Mouse (Mus musculus) CH12.LX (cell line): ENCODE measurements at regions not wholly inside any gene's neighbourhood (a gene's known extent, or its start where the extent isn't known, plus 50 kb on each side); places are given as distances from the start of the nearest gene placed in this dataset.

ENCODE experiments used
- CTCF ChIP-seq, 2 experiments: IDR thresholded peaks in 1 of 2; conservative IDR thresholded peaks in 1 of 2; 2 replicates each; pipeline ENCODE4 v1.5.1; 2011 to 2012; ENCODE audit warnings: low read depth in 2 of 2, low read length in 2 of 2, improper control_type of control experiment in 1 of 2, inconsistent platforms in 1 of 2, mild to moderate bottlenecking in 1 of 2, moderate library complexity in 1 of 2
- HCFC1 ChIP-seq: IDR thresholded peaks from 2 replicates; pipeline ENCODE4 v1.6.1; 2012; ENCODE audit warnings: low read depth, mild to moderate bottlenecking, inconsistent platforms, low read length, improper control_type of control experiment
- NRF1 ChIP-seq: IDR thresholded peaks from 2 replicates; pipeline ENCODE4 v1.6.1; 2014; ENCODE audit warnings: low read depth, mild to moderate bottlenecking, inconsistent platforms, low read length, improper control_type of control experiment, moderate library complexity
- RAD21 ChIP-seq: IDR thresholded peaks from 2 replicates; pipeline ENCODE4 v1.6.1; 2011; ENCODE audit warnings: low read depth, mild to moderate bottlenecking, low read length, improper control_type of control experiment, moderate library complexity
- SIN3A ChIP-seq: IDR thresholded peaks from 2 replicates; pipeline ENCODE4 v1.6.1; 2012; ENCODE audit warnings: low read length, improper control_type of control experiment, inconsistent platforms

DNA sequence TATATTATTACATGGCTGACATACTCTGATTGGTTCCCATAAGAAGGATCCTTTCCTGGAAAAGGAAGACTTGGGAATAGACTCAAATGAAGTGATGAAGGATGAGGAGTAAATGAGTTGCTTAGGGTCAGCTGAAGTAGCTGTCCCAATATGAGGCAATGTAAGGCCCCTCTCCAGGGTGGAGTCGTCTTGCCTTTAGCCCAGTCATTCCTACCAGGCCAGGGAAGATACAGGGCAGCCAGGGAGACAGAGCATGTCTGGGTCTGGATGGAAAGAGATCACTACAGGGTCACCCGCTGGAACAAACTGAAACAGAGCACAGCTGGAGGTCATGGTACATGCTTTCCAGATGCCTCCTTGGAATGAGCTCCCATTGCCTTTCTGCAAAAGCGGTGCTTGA, 364.2 kb downstream of the Osr1 start:
- TF ChIP-seq SIN3A (no peak), HCFC1 (no peak), RAD21 (no peak), CTCF (conservative IDR thresholded peaks at IDR 0.05 in 1 of 2, IDR thresholded peaks at IDR 0.05 in 1 of 2; ENCODE audit: low read depth in 2 of 2, low read length in 2 of 2) (no peak), NRF1 (no peak)
